Mouse (Mus musculus): ENCODE results near the gene Hpgds. TPM values are rescaled to one million over a fixed set of nuclear protein-coding genes. Genes with fewer than 3 reads are reported as not detected.

The Hpgds gene
- polyA plus RNA-seq, 1 experiment from 2014 or later = 3.0 TPM

DNA sequence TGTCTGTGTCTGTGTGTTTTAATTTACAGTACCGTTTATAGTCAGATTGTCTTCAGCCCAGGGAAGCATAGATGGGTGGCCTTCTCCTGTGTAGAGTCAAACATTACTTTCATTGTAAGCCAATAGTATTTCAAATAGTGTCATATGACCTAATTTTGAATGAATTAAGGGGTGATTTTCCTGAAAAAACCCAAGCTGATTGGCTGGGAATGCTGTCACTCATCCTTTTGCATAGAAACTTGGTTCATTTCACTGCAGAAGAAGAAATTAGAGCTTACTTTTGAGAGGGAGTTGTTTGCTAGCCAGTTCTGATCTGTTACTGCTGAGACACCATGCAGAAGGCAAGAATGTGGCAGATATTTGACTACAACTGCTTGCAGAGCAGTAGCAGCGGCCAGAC is 69.5 kb downstream of the Hpgds start:
- no peak overlapping the region for H3K4me2 ChIP-seq (ENCODE audit: low read depth, low read length)
- no peaks in the 10 kb centered on the region for H3K4me1 ChIP-seq (ENCODE audit: control insufficient read depth, insufficient read depth, low read length)
- H3K36me3 ChIP-seq (ENCODE audit: control insufficient read depth, insufficient read depth) = peaks cover 41% of the 10 kb centered on the region
- H3K27me3 ChIP-seq (ENCODE audit: control insufficient read depth, insufficient read depth, low read length) = no peaks in the 10 kb centered on the region
- no peak for ATAC-seq (replicated peaks; ENCODE audit: extremely low read depth, insufficient read depth, low FRiP score)
- WGBS = 75% methylated on average over 2 of the region's 2 CpGs
- no peak overlapping the region for H3K9ac ChIP-seq (ENCODE audit: low read length)
- no peaks in the 10 kb centered on the region for H3K9me3 ChIP-seq (replicated peaks; ENCODE audit: control insufficient read depth, low read length)
- no peak overlapping the region for H3K4me3 ChIP-seq (ENCODE audit: low read length)
- no peak overlapping the region for H3K27ac ChIP-seq (ENCODE audit: low read length)

Other genes starting within 250 kb of the Hpgds start
- 33.4 TPM in 2 replicates for gene Smarcad1, start 102.3 kb downstream of the Hpgds start, polyA plus RNA-seq (2015; fragmentation: Nextera tagmentation; extraction: Ambion mirVana)
- gene C130060K24Rik, start 236.2 kb upstream of the Hpgds start, polyA plus RNA-seq (2015; fragmentation: Nextera tagmentation; extraction: Ambion mirVana) = not detected in 2 replicates

Data from heart, embryonic 16.5 days (tissue).